Mouse (Mus musculus) gastrocnemius, postnatal 4 days (tissue): ENCODE data around the gene Casp9. TPM values are rescaled to one million over a fixed set of nuclear protein-coding genes. Genes with fewer than 3 reads are reported as not detected.

Source experiments
- DNase-seq, 2 experiments: peaks; one replicate each; pipeline ENCODE4 v3.0.0; 2021 to 2022; ENCODE audit warnings: low spot score in 2 of 2, mixed read lengths in 2 of 2
- total RNA-seq, 2 experiments: library from RNA; stranded (reverse); gene quantifications; 2 replicates each; pipeline ENCODE4 v1.2.3; 2021

Casp9 gene
- total RNA-seq, 2 experiments from 2014 or later, result 9.3 to 10.8 TPM

GRCm38 (mm10) chr4:141816776-141817655 is 23.6 kb downstream of the Casp9 start:
- DNase-seq, result no peak

- DNase-seq, result no peak
Measured at GRCm38 (mm10) chr4:141817706-141818105, 24.3 kb downstream of the Casp9 start.

- DNase-seq, result peak in 1 of 2 experiments; percentile 12
Measured at GRCm38 (mm10) chr4:141818861-141819260, 25.4 kb downstream of the Casp9 start.

GRCm38 (mm10) chr4:141819316-141819715 is 25.9 kb downstream of the Casp9 start:
- DNase-seq, result no peak

GRCm38 (mm10) chr4:141821178-141821577 is 27.8 kb downstream of the Casp9 start:
- DNase-seq, result peak in 1 of 2 experiments; percentile 16

- DNase-seq, result peak in 1 of 2 experiments; percentile 21
Measured at GRCm38 (mm10) chr4:141822089-141822488, 28.7 kb downstream of the Casp9 start.

GRCm38 (mm10) chr4:141822979-141823378 is 29.6 kb downstream of the Casp9 start:
- peak in 1 of 2 experiments; percentile 16 for DNase-seq

GRCm38 (mm10) chr4:141826060-141826459 is 32.6 kb downstream of the Casp9 start, which contains the start of gene Cela2a:
Gene Cela2a (minus strand): TSS chr4:141826160.
- DNase-seq, result no peak

- DNase-seq, result no peak
Measured at GRCm38 (mm10) chr4:141827401-141827800, 34.0 kb downstream of the Casp9 start.

GRCm38 (mm10) chr4:141828177-141828576 is 34.8 kb downstream of the Casp9 start:
- DNase-seq, result no peak

- DNase-seq, result no peak
Measured at GRCm38 (mm10) chr4:141830381-141830780, 37.0 kb downstream of the Casp9 start.

GRCm38 (mm10) chr4:141831361-141831760 is 37.9 kb downstream of the Casp9 start:
- no peak for DNase-seq

GRCm38 (mm10) chr4:141833911-141834310 is 40.5 kb downstream of the Casp9 start:
- no peak for DNase-seq

- DNase-seq, result no peak
Measured at GRCm38 (mm10) chr4:141834536-141835095, 41.2 kb downstream of the Casp9 start.

- DNase-seq, result no peak
Measured at GRCm38 (mm10) chr4:141845999-141846398, 52.6 kb downstream of the Casp9 start, which contains the start of gene Ctrc. Gene Ctrc (minus strand): TSS chr4:141846359.

GRCm38 (mm10) chr4:141853437-141853836 is 60.0 kb downstream of the Casp9 start:
- peak in 1 of 2 experiments; percentile 59 for DNase-seq

GRCm38 (mm10) chr4:141857422-141857930 is 64.1 kb downstream of the Casp9 start:
- peak; percentile 75 to 80 for DNase-seq

- DNase-seq, result no peak
Measured at GRCm38 (mm10) chr4:141858501-141858900, 65.1 kb downstream of the Casp9 start.

GRCm38 (mm10) chr4:141859351-141859750 is 65.9 kb downstream of the Casp9 start:
- no peak for DNase-seq

- DNase-seq, result no peak
Measured at GRCm38 (mm10) chr4:141860246-141860841, 66.9 kb downstream of the Casp9 start.

- DNase-seq, result no peak
Measured at GRCm38 (mm10) chr4:141861591-141862295, 68.3 kb downstream of the Casp9 start.
